ENCODE assay signal across 8 mouse cellular contexts in genomic region chr9:61695381-61695791, GRCm38 (mm10).
A peak's percentile ranks its signal among the peaks of the same experiment; 100 is the strongest.
DNase-seq lines count a peak whose midpoint lies in the region.

No protein-coding gene starts in this region.

- DNase-seq in heart, postnatal 10 days, result peak; percentile 33 to 52
- no peak for DNase-seq in heart, postnatal 25 days (ENCODE audit: low spot score)
- peak; percentile 61 for DNase-seq in urinary bladder, postnatal 14 days (ENCODE audit: low spot score)
- no peak for DNase-seq in urinary bladder, postnatal 10 days (ENCODE audit: low spot score)
- DNase-seq in kidney, postnatal 25 days, result peak; percentile 42 to 54
- peak; percentile 62 for DNase-seq in testis, postnatal 10 days (ENCODE audit: low spot score)
- no peak for DNase-seq in yolk sac, embryonic 10.5 days (ENCODE audit: low spot score)
- no peak for DNase-seq in c-Kit-positive CD71-positive TER-119-positive erythroid progenitor cells, embryonic 14.5 days (ENCODE audit: low spot score)

- intact Hi-C loops in heart, postnatal 10 days (cut with DNase I), result loop anchor here (5.0 kb wide), 3 partner anchors 202 to 418 kb away; partner anchors contain the start of gene Tle3
- intact Hi-C loops in heart, postnatal 25 days (cut with DNase I), result loop anchor here (5.0 to 10.0 kb wide), 3 partner anchors 48 to 798 kb away; no protein-coding TSS in a partner anchor

Comparison
In these comparisons a context has a peak if more than half of its experiments do, and no peak if none do; other contexts are left out.
1. DNase-seq: peak in heart, postnatal 10 days (2 of 2), urinary bladder, postnatal 14 days (single experiment), kidney, postnatal 25 days (2 of 2) and testis, postnatal 10 days (single experiment); none in heart, postnatal 25 days (single experiment), urinary bladder, postnatal 10 days (single experiment), yolk sac, embryonic 10.5 days (single experiment) and c-Kit-positive CD71-positive TER-119-positive erythroid progenitor cells, embryonic 14.5 days (single experiment).